Mouse (Mus musculus) kidney, adult 18-20 months (tissue): ENCODE results near the gene Cpz.

Experiments
- DNase-seq: peaks from one replicate; pipeline ENCODE4 v3.0.0; 2021

Cpz gene

GRCm38 (mm10) chr5:35524381-35524780 lies 1.1 kb downstream of the Cpz start:
- no peak for DNase-seq

- peak; percentile 71 for DNase-seq
Measured at GRCm38 (mm10) chr5:35523735-35524134, 1.8 kb downstream of the Cpz start.

GRCm38 (mm10) chr5:35516781-35517180 lies 8.7 kb downstream of the Cpz start:
- no peak for DNase-seq

- peak; percentile 57 for DNase-seq
Measured at GRCm38 (mm10) chr5:35510589-35510988, 14.9 kb downstream of the Cpz start.

GRCm38 (mm10) chr5:35505016-35505415 lies 20.5 kb downstream of the Cpz start:
- DNase-seq: no peak

GRCm38 (mm10) chr5:35497344-35497743 lies 28.2 kb downstream of the Cpz start:
- no peak for DNase-seq

- DNase-seq: no peak
Measured at GRCm38 (mm10) chr5:35495989-35496388, 29.5 kb downstream of the Cpz start.

GRCm38 (mm10) chr5:35494773-35495390 lies 30.6 kb downstream of the Cpz start:
- DNase-seq: no peak

- DNase-seq: no peak
Measured at GRCm38 (mm10) chr5:35493770-35494169, 31.7 kb downstream of the Cpz start.

GRCm38 (mm10) chr5:35479521-35479920 lies 46.0 kb downstream of the Cpz start:
- DNase-seq: no peak

- DNase-seq: peak; percentile 30
Measured at GRCm38 (mm10) chr5:35475236-35475635, 50.3 kb downstream of the Cpz start.

GRCm38 (mm10) chr5:35470885-35471528 lies 54.5 kb downstream of the Cpz start:
- no peak for DNase-seq

GRCm38 (mm10) chr5:35465966-35466635 lies 59.4 kb downstream of the Cpz start:
- DNase-seq: no peak

GRCm38 (mm10) chr5:35462081-35462480 lies 63.4 kb downstream of the Cpz start:
- no peak for DNase-seq

GRCm38 (mm10) chr5:35459760-35460159 lies 65.7 kb downstream of the Cpz start:
- DNase-seq: no peak

- no peak for DNase-seq
Measured at GRCm38 (mm10) chr5:35458267-35458666, 67.2 kb downstream of the Cpz start.

GRCm38 (mm10) chr5:35457364-35457763 lies 68.1 kb downstream of the Cpz start:
- DNase-seq: no peak

GRCm38 (mm10) chr5:35454187-35454800 lies 71.2 kb downstream of the Cpz start:
- no peak for DNase-seq
